16 mouse cellular contexts compared by ENCODE assay signal in the genomic region with DNA sequence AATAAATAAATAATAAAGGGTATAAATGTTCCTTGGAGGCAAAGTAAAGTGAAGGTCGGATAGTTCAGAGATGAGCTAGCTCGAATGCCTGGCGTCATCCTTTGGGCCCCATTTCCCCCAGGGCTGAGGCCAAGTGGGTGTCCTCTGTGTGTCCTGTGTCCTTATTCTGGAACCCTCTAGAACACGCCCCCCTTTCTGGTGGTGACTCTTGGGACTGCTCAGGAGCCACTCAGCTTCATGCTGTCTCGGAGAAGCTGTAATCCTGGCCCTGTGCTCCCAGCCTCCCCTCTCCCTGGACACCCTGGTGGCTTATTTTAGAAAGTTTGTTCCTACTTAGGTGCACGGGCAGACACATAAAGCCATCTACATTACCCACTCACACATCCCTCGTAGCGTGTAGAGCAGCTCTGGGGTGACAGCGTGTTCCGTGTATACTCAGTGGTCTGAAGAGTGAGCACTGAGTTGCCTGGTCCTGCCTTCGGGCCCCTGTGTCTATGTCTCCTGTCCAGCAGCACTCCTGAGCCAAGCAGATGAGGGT. TPM values are rescaled to one million over a fixed set of nuclear protein-coding genes. Genes with fewer than 3 reads are reported as not detected.
"Had no signal": no experiment of that assay in that cellular context is flagged by ENCODE, and none has a peak within 500 bp of the region (broad histone marks: within the 10 kb centered on the region; RNA-seq: fewer than 3 reads in every experiment).

No protein-coding gene starts in this region.

- H3K4me2 ChIP-seq: limb, embryonic 15.5 days; liver, embryonic 12.5 days; lung, embryonic 14.5 days; neural tube, embryonic 15.5 days had no signal

- H3K27ac ChIP-seq: left cerebral cortex, adult 2 months; limb, embryonic 15.5 days; liver, embryonic 12.5 days; midbrain, embryonic 10.5 days; neural tube, embryonic 15.5 days; stomach, postnatal 0 days had no signal

- H3K27me3 ChIP-seq: limb, embryonic 15.5 days; neural tube, embryonic 15.5 days had no signal

- H3K9ac ChIP-seq: limb, embryonic 15.5 days; liver, embryonic 12.5 days; lung, embryonic 14.5 days; neural tube, embryonic 15.5 days had no signal

- H3K4me3 ChIP-seq: left cerebral cortex, adult 2 months; limb, embryonic 15.5 days; liver, embryonic 12.5 days; midbrain, embryonic 10.5 days; myocyte; neural tube, embryonic 15.5 days had no signal

- H3K9me3 ChIP-seq: limb, embryonic 15.5 days; liver, embryonic 12.5 days; midbrain, embryonic 10.5 days; neural tube, embryonic 15.5 days had no signal

- DNase-seq: lung, embryonic 14.5 days; lung, postnatal 10 days; lung, postnatal 4 days; midbrain, embryonic 14.5 days; right cerebral cortex, adult 18-20 months; right cerebral cortex, postnatal 25 days; thymus, postnatal 4 days had no signal

- H3K36me3 ChIP-seq: limb, embryonic 15.5 days; liver, embryonic 12.5 days; midbrain, embryonic 10.5 days; neural tube, embryonic 15.5 days had no signal

- ATAC-seq: liver, embryonic 12.5 days had no signal

- H3K4me1 ChIP-seq: limb, embryonic 15.5 days; liver, embryonic 12.5 days; midbrain, embryonic 10.5 days; neural tube, embryonic 15.5 days had no signal

RNA-seq across cellular contexts. Expression of a gene that starts 9.6 kb away (rescaled TPM):
- total RNA-seq: megakaryocyte, adult 5-6 weeks had no signal
- polyA plus RNA-seq: limb, embryonic 11.5 days; liver, embryonic 12.5 days; lung, embryonic 14.5 days; midbrain, embryonic 10.5 days; midbrain, embryonic 14.5 days had no signal
